Mouse (Mus musculus): Measurements from ENCODE around the gene Cyp46a1.
A peak's percentile ranks its signal among the peaks of the same experiment; 100 is the strongest.

- no peak for TF ChIP-seq CHD2 (IDR thresholded peaks at IDR 0.05; ENCODE audit: low read depth, low read length)
- no peak for TF ChIP-seq ZNF384 (IDR thresholded peaks at IDR 0.05; ENCODE audit: low read depth, low read length)
- no peak for TF ChIP-seq MAFK (IDR thresholded peaks at IDR 0.05; ENCODE audit: insufficient read depth, low read depth, low read length)
- TF ChIP-seq HCFC1 (IDR thresholded peaks at IDR 0.05; ENCODE audit: borderline replicate concordance, insufficient read depth, low read length) = peak; percentile 29; the same call in 1 of the 2 replicates
These were observed 29.6 kb downstream of the Cyp46a1 start for GRCm38 (mm10) chr12:108363796-108364195.

Data from ES-E14 (cell line).